Mouse (Mus musculus) neutrophil, adult 5-6 weeks (primary cell): Measurements from ENCODE around the gene Sec24b. TPM values are rescaled to one million over a fixed set of nuclear protein-coding genes. Genes with fewer than 3 reads are reported as not detected.
A peak's percentile ranks its signal among the peaks of the same experiment; 100 is the strongest.

Experiments
- ATAC-seq: fragments of 151-379, 151-347 bp; 2 replicates; pipeline ENCODE4 v1.8.0; 2017; ENCODE audit warnings: mild to moderate bottlenecking, moderate TSS enrichment; ENCODE audit not compliant: insufficient number of reproducible peaks, poor library complexity, low FRiP score, severe bottlenecking; ENCODE audit errors: extremely low read depth
- total RNA-seq: library from RNA; stranded (forward); fragments of 200-1000 nt; gene quantifications from 2 replicates; pipeline ENCODE4 v1.2.3, GENCODE M21; 2017

Sec24b gene
- total RNA-seq, result 93.3 and 103 TPM in 2 replicates

DNA sequence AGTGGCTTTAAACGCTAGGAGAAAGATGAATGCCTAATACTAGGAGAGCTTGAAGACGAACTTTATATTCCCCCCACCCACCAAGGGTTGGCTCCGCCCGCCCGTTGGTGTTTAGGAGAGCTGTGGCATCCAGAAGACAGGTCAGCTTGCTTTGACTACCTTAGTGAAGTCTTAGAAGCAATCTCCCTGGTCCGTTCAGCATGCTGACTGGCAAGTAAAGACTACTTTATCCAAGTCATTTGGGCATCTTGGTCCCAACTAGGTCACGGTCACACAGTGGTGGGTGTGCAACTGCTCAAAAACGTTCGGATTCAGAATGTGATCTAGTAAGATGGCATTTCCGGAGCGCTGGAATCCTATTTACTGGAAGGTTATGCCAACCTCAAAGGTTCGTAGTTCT lies at the start of gene Sec24b:
Gene Sec24b (minus strand): TSS at position 273 of the 400 bp plus-strand sequence.
- no peak for ATAC-seq

DNA sequence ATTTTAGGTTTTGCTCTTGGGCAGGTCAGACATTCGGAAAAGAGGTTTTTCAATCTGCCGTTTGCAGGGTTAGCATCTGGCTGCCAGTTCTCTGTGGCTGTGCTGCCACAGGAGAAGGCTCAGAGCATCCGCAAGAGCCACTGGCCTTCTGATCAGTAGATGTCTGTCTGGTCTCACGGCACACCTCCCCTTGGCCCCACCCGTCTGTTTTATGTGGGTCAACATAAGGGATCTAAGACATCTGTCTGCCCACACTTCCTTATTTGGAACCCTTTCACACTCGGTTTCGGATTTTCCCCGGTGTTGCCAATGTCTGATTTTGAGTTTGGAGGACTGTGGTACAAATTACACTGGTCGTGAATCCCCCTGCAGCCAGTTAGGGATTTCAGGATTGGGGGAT lies 43.1 kb upstream of the Sec24b start:
- no peak for ATAC-seq

DNA sequence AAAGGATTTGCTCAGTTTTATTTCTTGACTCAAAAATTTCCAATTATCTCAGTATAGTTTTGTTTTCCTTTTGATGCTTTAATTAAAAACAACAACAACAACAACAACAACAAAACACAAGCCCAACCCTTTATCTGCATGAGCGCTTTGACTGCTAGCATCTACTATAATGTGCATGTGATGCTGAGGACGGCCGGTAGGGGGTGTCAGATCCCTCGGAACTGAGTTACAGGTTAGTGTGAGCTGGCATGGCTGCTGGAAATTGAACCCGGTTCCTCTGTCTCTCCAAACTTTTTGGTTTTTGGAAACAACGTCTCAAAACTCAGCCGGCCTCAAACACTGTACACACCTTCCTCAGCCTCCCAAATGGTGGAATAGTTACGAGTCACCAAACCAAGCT lies 42.1 kb upstream of the Sec24b start:
- ATAC-seq, result no peak

DNA sequence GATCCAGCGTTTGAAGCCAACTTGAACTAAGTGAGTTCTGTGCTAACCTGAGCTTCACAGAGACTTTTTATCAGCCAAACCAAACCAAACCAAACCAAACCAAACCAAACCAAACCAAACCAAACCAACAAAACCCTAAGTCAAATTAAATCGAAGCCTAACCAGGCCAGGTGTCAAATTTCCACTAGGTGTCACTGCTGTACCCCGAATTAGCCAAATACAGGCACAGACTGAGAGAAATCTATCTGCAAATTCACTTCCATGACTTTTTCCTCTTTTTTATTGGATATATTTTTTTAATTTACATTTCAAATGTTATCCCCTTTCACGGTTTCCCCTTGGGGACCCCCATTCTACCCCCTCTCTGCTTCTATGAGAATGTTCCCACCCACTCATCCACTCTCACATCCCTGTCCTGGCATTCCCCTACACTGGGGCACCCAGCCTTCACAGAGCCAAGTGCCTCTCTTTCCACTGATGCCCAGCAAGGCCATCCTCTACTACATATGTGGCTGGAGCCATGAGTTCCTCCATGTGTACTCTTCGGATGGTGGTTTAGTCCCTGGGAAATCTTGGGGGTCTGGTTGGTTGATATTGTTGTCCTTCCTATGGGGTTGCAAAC lies 33.9 kb upstream of the Sec24b start:
- ATAC-seq, result no peak

DNA sequence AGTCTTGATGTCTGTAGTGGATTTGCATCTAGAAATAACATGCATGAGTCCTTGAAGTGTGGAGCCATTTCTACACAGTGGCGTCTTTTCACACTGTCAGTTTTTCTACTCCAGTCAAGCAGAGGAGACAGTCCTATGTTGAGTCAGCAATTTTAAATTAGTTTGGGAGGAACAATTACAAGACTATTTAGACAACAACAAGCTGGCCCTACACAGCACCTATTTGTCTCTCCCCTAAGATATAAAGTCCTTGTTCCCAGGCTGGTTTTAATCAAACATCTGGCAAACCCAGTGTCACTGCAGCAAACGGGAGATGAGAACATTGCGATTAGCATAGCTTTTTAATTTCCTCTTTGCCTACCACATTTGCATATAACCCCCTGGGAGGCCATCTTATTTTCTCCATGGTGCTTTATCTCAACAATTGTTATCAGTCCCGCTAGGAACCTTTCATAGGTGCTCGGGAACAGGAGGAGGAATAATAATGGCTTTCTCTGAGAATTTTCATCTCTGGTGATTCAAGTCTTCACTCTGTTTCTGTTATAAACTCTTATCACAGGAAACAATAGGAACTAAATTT lies 32.9 kb upstream of the Sec24b start:
- no peak for ATAC-seq

DNA sequence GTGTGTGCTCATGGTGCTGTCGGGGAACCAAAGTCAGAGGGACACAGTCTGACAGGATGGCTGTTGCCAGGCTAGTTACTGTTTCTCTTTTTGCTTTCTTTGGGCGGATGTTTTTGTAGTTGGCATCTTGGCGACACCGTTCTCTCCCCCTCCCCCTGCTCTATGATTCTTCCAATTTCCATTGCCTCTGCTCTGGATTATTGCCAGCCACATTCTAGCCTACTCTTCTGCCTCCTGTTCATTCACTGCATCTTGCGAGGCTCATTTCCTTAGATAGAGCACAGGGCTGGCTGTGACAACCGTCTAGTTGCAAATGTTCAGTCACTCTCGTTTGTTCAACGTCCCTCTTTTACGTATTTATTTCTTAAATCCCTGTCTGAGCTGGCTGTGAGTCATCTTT lies 29.1 kb upstream of the Sec24b start:
- ATAC-seq, result no peak

DNA sequence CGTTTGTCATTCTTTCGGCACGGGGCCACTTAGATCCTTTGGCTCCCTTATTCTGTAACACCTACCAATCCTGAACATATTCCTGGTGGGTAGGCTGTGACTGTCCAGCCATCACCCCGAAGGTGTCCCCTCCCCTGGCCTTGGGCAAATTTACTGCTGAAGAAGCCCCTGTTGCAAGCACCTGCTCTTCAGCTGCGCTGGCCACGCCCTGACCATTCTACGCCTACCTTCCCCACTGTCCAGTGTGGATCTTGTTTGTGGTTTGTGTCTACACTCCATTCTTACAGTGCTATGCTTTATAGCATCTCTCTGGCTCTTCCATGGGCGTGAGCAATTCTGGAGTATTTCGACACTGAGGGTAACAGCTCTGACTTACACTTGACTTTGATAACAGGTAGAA lies 27.3 kb upstream of the Sec24b start:
- ATAC-seq, result no peak

DNA sequence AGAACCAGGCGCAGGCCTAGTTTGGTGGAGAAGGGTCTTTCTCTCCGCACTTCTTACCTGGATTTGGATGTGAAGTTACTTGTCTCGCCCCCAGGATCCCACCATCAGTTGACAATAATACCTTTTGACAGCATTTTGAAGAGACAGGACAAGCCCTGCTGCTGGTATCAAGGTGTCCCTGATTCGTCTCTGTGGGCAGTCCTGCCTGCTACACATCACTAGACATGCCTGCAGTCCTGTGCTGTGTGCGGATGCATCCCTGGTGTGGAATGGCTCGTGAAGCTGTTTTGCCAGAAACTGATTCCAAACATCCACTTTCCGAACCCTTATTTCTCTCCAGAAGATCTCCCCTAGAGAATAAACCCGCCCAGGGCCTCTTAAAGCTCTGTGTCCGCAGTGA lies 26.1 kb upstream of the Sec24b start:
- no peak for ATAC-seq

DNA sequence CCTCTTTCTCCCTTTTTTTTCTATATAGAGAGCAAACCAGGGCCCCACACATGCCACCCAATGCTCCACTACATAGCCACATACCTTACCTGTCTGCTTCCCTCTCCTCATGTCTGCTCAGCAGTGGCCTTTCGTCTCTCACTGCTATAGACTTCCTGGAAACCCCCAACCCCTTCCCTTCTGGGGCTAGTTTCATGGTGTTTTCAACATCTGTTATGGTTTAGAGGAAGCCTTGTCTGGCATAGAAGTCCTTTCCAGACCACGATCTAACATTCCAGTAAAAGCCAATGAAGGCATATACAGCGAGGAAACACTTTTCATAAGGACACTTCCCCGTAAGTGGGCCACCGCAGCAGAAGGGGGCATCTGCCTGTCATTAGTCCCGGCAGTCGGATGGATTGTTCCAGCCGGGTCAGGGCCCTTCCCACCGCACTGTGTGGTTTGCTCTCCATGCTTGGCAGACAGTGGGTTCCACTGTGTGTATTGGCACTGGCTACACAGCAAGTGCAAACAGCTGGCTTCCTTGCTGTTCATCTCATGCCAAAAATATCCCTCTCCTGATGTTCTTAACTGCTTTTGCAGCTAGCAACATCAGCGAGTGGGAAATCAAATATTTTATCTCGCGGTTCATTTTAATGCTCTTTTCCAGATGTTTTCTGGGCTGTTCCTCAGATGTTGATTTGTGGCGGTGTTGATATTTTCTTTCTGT lies 25.2 kb upstream of the Sec24b start:
- ATAC-seq, result no peak

DNA sequence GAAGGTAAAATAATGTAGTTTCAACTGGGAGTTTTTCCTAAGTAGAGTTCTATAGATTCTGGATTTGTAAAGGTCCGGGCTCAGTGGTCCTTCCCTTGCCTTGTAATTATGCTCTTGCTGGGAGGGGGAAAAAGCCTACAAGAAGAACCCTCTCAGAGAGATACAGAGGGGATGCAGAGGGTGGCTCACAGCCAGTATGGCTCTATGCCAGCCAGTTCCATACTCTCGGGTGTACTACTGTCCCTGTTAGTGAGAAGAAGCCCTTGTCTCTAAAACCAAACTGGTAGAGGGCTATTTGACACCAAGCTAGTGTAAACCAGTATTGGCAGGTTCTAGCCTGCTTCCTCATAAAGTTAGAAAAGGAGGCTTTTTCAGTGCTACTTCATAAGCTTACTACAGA lies 22.0 kb upstream of the Sec24b start:
- ATAC-seq, result no peak

DNA sequence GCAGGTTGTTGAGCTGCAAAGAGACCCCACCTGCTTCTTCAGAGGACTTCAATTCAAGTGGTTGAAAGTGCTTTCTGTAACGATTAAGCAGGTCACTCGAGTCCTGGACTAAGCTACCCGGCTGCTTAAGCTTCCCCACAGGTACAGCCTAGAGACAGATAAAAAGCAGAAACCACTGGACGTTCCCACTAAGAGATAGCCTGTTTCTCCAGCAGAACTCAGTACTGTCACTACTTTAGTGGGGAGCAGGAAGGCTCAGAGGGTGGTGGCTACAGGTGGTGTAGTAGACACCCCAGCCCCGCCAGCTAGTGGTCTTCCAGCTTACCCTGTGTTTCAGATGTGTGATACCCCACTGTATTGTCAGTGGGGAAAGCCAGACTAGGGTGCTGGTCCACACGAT lies 19.3 kb upstream of the Sec24b start:
- ATAC-seq, result no peak

DNA sequence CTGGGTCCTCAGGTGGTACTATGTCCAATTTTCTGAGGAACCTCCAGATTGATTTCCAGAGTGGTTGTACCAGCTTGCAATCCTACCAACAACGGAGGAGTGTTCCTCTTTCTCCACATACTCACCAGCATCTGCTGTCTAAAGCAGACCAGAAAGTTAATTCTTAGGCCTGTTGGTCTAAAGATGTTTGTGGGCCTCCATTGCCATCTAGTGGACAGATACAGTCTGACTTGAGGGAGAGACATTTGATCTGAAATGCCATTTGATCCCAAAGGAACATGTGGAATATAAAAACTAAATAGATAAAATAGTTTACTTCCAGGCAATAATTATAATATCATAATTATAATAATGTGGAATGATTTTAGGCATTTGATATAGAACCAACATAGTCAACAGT lies 18.4 kb upstream of the Sec24b start:
- peak; percentile 72; the same call in 1 of the 2 replicates for ATAC-seq

DNA sequence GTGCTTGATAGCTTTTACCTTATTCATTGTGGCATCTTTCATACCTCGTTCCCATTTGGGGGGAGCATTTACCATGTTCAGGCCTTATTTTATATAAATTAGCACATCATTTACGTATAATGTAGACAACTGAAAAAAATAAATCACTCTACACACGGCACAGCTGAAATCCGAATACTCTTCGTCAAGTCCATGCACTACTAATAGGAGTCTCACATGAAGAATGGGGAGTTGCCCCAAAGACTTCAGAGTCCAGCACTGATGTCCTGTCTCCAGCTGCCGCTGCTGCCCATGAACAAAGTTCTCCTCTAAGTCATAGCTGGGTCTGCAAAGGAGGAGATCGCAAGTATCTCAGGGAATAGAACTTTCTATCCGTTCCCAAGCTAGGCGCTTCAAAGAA lies 15.9 kb upstream of the Sec24b start:
- no peak for ATAC-seq

DNA sequence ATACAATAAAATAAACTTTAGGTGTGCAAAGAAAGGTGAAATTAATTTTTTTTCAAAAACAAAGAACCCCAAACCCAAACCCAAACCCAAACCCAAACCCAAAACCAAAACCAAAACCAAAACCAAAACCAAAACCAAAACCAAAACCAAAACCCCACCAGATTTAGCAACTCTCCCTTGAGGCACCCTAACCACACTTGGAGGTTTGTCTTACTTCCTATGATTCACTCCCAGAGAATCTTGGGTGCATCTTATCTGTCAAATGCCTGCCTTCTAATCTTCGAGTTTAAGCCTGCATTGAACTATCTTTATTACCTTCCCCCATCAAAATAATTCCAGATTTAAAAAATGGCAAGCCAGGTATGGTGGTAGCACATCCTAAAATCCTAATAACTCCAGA lies 14.4 kb upstream of the Sec24b start:
- no peak for ATAC-seq

DNA sequence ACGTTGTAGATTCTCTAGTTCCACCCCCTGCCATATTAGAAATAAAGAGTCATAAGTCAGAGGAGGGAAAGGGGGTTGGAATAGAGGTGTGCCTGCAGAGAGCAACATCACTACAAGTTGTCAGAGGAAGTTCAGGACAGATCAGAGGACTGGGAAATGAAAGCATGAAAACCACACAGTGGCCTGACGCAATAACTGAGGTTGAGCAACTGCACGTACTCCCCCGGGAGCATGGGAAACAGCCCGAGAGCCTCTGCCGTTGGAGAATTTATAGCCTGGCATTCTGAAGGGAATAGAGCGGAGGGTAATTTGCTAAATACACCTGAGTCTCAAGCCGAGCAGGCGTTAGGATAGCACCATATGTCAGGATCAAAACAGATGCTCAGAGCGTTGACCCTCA lies 11.7 kb upstream of the Sec24b start:
- ATAC-seq, result 0 out of 2 replicates have a peak, but pooled peaks have one; percentile 9

DNA sequence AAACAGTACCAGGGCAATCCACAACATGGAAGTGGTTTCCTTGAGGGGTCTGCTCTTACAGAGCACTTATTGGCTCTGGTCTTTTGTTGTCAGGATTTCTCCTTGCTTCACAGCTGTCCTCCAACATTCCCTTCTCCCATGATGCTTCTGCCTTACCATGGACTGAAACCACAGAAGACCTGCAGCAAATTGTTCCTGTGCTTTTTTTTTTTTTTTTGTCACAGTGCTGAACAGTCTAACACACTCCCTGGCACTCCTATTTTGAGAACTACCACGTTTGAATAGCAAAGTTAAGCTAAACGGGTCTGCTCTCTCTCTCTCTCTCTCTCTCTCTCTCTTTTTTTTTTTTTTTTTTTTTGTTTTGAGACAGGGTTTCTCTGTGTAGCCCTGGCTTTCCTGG lies 10.6 kb upstream of the Sec24b start:
- ATAC-seq, result no peak

DNA sequence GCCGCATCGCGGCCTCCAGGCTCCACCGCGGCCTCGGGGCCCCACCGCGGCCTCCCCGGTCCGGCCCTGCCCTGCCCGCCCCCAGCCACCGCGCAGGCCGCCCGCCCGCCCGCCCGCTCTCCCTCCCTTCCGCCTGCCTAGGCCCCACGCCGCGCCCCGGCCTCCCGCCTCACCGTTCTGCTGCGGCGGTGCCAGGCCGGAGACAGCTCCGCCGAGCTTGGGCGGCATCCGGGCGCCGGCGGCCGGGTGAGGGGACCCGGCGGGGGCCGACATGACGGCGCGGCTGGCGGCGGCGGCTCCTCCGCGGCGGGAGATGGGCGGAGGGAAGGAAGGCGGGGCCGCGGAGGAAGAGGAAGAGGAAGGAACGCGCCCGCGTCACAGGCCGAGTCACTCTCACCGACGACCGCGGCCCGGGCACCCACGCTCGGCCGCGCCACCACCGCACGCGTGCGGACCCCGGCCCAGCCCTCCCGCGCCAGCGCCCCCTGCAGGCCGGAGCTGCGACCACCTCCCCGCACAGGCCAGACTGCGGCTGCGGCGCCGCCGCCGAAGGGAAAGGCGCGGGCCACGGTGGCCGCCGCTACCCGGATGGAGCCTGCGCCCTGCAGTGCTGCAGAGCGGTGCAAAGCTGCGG lies 840 bp downstream of the Sec24b start:
- peak; percentile 84 for ATAC-seq

DNA sequence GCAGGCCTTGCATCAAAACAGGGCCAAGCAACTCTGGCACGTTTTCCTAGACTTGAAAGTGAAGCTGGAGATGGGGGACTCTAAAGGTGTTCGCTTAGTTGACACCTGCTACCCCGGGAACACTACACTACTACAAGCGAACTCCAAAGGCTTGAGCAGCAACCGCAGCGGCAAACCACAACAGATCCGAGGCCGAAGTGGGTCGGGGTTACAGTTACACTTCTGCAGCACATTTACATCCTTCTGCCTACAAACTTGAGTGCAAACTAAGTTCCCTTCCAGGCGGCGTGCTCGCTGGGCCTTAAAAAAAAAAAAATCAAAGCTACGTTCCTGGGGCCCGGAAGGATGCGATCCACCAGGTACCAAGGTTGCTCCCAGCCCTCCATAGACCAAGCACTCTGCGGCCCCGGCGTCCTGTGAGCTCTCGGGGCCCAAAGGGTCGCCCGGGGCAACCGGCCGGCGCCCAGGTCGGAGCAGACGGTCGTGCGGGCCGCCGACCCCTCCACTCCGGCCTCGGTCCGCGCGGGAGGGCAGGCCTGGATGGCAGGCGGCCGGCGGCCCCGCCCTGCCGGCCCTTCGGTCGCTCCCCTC lies 1.5 kb downstream of the Sec24b start:
- no peak for ATAC-seq

DNA sequence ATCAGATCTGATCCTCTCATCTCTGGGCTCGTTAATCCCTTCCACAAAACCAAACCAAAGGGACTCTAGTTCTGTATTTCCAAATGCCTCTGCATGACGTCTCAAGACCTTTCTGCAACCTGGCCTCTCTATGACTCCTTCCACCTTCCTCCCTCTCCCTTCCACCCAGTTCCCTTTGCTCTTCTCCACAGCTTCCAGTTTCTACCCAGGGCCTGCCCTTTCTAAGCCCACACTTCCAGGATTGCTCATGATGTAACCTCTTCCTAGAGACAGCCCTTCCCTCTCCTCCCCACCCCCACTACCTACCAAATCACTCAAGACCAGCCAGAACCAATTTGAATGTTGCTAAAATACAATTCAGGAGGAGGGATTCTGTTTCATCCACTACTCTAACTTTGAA lies 2.9 kb downstream of the Sec24b start:
- ATAC-seq, result no peak
